Mouse (Mus musculus): Measurements from ENCODE around the gene Ifitm2.

GRCm38 (mm10) chr7:140914031-140914690 lies 41.6 kb downstream of the Ifitm2 start:
- TF ChIP-seq CTCF (IDR thresholded peaks at IDR 0.05; ENCODE audit: control insufficient read depth, insufficient read depth, low read length) (no peak), POLR2A (IDR thresholded peaks at IDR 0.05; ENCODE audit: borderline replicate concordance, control insufficient read depth, low read depth, low read length) (no peak)
